Mouse (Mus musculus) lung, postnatal 25 days (tissue): Measurements from ENCODE around the gene Gm29133.

ENCODE experiments used
- DNase-seq: peaks from one replicate; pipeline ENCODE4 v3.0.0; 2022; ENCODE audit warnings: low spot score

The Gm29133 gene

DNA sequence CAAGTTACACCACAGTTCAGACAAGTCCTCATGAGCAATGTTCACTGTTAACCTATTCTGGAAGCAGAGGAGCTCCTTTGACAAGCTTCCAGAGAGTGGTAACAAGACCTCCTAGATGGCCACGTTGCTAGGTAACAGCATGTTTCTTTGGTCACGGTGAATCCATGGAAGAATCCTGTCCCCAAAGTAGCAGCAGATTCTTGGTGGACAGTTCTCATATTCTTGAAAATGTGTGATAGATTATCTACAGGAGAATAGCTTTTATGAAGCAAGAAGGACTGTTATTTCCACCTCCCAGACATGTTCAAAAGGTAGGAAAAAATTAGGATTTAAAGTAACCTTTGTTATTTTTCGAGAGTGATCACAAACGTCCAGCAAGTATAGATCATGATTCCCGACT lies at the start of gene Gm29133:
Gene Gm29133, plus strand, starts transcription at position 301 of the 400 bp plus-strand sequence.
- no peak for DNase-seq

- no peak for DNase-seq
These were observed 48.9 kb upstream of the Gm29133 start for GRCm38 (mm10) chr3:75699088-75699487.

GRCm38 (mm10) chr3:75701336-75701735 lies 46.7 kb upstream of the Gm29133 start:
- no peak for DNase-seq

DNA sequence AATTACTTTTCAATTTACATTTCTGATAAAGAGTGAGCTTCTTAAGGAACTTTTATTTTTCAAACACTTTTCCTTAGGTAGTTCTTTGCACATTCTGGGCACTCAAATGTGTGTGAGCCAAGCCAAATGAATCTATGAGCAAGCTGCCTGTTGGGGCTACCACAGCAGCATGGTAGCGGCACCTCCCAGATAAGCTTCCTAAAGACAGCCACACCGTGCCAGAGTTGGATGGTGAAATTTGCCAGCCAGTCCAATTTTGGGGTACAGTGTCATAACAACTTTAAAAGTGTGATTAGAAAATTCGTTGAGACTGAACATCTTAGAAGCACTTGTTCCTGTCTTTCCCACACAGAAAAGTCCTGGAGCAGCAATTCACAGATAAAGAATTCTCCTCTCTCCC lies 41.5 kb upstream of the Gm29133 start:
- no peak for DNase-seq

DNA sequence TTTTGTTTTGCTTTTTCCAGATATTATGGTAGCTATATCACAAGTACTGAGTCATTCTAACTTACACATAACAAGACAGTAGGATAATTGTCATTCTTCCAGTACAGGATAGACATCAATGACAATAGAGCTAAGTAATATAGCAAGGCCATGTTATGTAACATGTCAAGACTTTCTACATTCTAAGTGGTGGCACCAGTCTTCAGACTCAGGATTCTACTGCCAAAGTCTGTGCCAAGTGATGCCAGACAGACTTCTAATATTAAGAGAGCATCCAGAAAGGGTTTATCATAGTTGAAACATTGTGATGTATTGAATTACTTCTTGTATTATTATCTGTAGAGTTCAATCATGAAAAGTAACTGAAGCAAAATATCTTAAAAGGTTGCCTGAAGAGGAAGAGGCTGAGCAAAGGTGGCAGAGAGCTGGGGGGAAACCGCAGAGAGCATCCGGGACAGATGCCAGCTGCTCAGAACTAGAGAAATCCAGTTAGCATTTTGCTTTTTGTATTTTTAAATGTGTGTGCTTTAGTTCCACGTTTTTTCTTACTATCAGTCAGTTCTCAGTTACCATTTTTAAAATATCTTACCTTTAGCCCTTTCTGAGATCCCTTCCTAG lies 34.2 kb upstream of the Gm29133 start:
- no peak for DNase-seq

DNA sequence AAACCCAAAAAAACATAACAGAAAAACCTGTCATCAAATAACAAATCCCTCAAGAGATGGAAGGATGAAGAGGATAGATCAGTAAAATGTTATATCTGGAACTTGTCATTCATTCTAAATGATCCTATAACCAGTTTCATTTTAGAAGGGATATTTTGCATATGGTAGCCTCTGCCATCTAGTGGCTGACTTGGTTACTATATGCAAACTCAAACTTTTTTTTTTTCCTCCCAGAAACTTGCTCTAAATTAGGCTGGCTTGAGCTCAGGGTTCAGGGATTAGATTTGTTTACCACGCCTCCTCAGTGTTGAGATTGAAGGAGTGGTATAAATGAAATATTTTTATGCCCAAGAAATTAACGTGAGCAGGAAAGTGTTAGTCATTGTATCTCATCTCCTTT lies 27.3 kb upstream of the Gm29133 start:
- DNase-seq = peak; percentile 21

DNA sequence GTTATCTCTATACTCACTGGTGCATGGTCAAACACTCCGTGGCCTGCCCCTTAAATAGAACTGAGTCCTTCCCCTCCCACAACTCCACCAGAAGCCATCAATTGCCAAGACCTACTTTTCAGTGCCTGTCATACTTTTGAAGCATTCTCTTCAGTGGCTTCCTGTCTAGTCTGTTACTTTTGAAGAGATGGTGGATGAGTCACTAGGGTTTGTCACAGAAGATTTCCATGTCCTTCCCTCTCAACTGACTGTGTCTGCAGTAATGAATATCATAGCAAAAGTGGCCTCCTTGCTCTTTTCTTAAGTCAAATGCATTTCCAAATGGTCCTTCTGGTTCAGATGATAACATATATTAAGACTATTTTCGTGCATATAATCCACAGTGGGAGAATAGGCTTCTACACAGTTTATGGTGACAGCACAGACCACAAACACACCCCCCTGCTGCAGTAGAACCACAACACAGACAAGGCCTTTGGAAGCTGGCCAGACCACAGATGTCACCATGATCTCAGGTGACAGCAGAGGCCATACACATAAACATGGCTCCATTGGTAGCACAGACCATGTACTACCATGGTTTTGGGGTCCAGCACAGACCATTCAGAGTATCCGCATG lies 16.9 kb upstream of the Gm29133 start:
- DNase-seq = no peak

GRCm38 (mm10) chr3:75743664-75744437 lies 4.1 kb upstream of the Gm29133 start:
- DNase-seq = no peak

DNA sequence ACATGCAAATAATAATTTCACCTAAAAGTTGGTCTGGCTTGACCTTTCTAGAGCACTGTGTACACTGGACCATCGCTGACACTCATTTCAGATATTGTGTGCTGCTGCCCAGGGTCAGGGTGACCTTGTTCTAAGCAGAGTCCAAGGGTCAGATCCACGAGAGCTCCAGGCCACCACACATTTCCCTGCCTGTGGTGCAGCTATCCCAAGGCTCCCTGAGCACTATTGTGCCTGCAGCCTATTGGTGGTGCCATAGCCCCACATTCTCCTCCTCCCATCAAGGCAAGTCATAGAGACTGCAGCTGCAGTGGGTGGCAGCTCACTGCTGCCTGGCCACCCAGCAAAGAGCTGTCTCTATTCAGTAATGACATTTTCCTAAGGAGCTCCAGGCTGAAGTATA lies 2.7 kb upstream of the Gm29133 start:
- no peak for DNase-seq

GRCm38 (mm10) chr3:75763351-75763750 lies 15.4 kb downstream of the Gm29133 start:
- no peak for DNase-seq

DNA sequence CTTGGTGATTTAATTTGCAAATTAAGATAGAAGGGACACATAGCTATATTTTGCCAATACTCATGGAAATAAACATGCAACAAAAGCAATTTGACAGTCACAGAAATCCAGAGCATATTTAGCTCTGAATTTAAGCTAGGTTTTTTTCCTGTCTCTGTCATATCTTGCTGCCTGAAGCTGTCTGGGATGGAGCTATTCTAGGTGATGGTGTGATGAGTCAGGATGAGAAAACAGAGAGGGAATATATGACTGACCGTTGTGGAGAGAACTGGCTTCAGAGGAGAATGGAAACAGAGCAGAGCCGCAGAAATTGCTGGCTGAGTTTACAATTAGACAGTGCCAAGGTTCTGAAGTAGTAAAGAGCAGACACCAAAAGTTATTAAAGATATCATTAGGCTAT lies 26.3 kb downstream of the Gm29133 start:
- no peak for DNase-seq

- DNase-seq = no peak
These were observed 60.0 kb downstream of the Gm29133 start for GRCm38 (mm10) chr3:75808001-75808400.

GRCm38 (mm10) chr3:75823934-75824333 lies 75.9 kb downstream of the Gm29133 start:
- no peak for DNase-seq

GRCm38 (mm10) chr3:75824458-75824857 lies 76.5 kb downstream of the Gm29133 start:
- no peak for DNase-seq

- no peak for DNase-seq
These were observed 86.8 kb downstream of the Gm29133 start for GRCm38 (mm10) chr3:75834827-75835226.

- DNase-seq = peak; percentile 5
These were observed 87.4 kb downstream of the Gm29133 start for GRCm38 (mm10) chr3:75835286-75835967.
